Mouse (Mus musculus): ENCODE measurements around the gene Ankrd13c.
A peak's percentile ranks its signal among the peaks of the same experiment; 100 is the strongest.

Ankrd13c gene

GRCm38 (mm10) chr3:157956201-157956600 is 9.2 kb downstream of the Ankrd13c start:
- no peak for DNase-seq

- no peak for DNase-seq
Observed at GRCm38 (mm10) chr3:157957320-157957719, 10.3 kb downstream of the Ankrd13c start.

GRCm38 (mm10) chr3:157971151-157971550 is 24.1 kb downstream of the Ankrd13c start:
- no peak for DNase-seq

- no peak for DNase-seq
Observed at GRCm38 (mm10) chr3:157973236-157973635, 26.2 kb downstream of the Ankrd13c start.

GRCm38 (mm10) chr3:157979619-157980018 is 32.6 kb downstream of the Ankrd13c start:
- DNase-seq: no peak

GRCm38 (mm10) chr3:157993322-157993721 is 46.3 kb downstream of the Ankrd13c start:
- no peak for DNase-seq

- DNase-seq: no peak
Observed at GRCm38 (mm10) chr3:157995726-157996125, 48.7 kb downstream of the Ankrd13c start.

- DNase-seq: no peak
Observed at GRCm38 (mm10) chr3:157998742-157999369, 51.8 kb downstream of the Ankrd13c start.

- DNase-seq: no peak
Observed at GRCm38 (mm10) chr3:158008647-158009046, 61.6 kb downstream of the Ankrd13c start.

GRCm38 (mm10) chr3:158009762-158010320 is 62.8 kb downstream of the Ankrd13c start:
- DNase-seq: no peak

- peak; percentile 85 to 89 for DNase-seq
Observed at GRCm38 (mm10) chr3:158031371-158031925, 84.4 kb downstream of the Ankrd13c start.

GRCm38 (mm10) chr3:158032106-158032505 is 85.1 kb downstream of the Ankrd13c start:
- no peak for DNase-seq

- peak in 1 of 2 experiments; percentile 5 for DNase-seq
Observed at GRCm38 (mm10) chr3:158035866-158036265, 88.8 kb downstream of the Ankrd13c start.

- peak; percentile 95 for DNase-seq
Observed at GRCm38 (mm10) chr3:158036329-158036988, 89.4 kb downstream of the Ankrd13c start, which contains the start of the genes Srsf11 and Lrrc40. Gene Srsf11 (minus strand): TSS chr3:158036639. Gene Lrrc40 (plus strand): TSS chr3:158036662.

GRCm38 (mm10) chr3:158038106-158038505 is 91.1 kb downstream of the Ankrd13c start:
- DNase-seq: no peak

- no peak for DNase-seq
Observed at GRCm38 (mm10) chr3:158040755-158041154, 93.7 kb downstream of the Ankrd13c start.

- no peak for DNase-seq
Observed at GRCm38 (mm10) chr3:158049508-158049907, 102.5 kb downstream of the Ankrd13c start.

Measured in cerebellum, postnatal 36 days (tissue).